Mouse (Mus musculus): Measurements from ENCODE around the gene Mipep. TPM values are rescaled to one million over a fixed set of nuclear protein-coding genes. Genes with fewer than 3 reads are reported as not detected.
A peak's percentile ranks its signal among the peaks of the same experiment; 100 is the strongest.

The Mipep gene
- polyA plus RNA-seq, 1 experiment from 2014 or later, result 21.3 TPM

- Histone ChIP-seq H3K9ac (replicated peaks; ENCODE audit: low read length) (no peak overlapping the region), H3K4me2 (ENCODE audit: low read length) (no peak overlapping the region), H3K9me3 (ENCODE audit: control insufficient read depth, low read length) (no peaks in the 10 kb centered on the region), H3K27me3 (ENCODE audit: control insufficient read depth, insufficient read depth, low read length) (no peaks in the 10 kb centered on the region), H3K4me3 (replicated peaks; ENCODE audit: low read depth, low read length) (no peak overlapping the region), H3K4me1 (ENCODE audit: control insufficient read depth, insufficient read depth, low read length) (peaks cover 21% of the 10 kb centered on the region), H3K27ac (replicated peaks; ENCODE audit: low read depth, low read length) (no peak overlapping the region), H3K36me3 (ENCODE audit: control insufficient read depth, insufficient read depth, low read length) (peaks cover 1% of the 10 kb centered on the region; the same call in 1 of the 2 replicates)
- ATAC-seq (ENCODE audit: low FRiP score, low TSS enrichment) (no peak), DNase-seq (no peak)
- WGBS, result 88% methylated on average over 5 of the region's 5 CpGs
Observed at GRCm38 (mm10) chr14:60740507-60740906, 43.9 kb upstream of the Mipep start.

- H3K9ac ChIP-seq (replicated peaks; ENCODE audit: low read length), result no peak overlapping the region
- H3K27ac ChIP-seq (replicated peaks; ENCODE audit: low read depth, low read length), result 0 out of 2 replicates have a peak overlapping the region, but pooled peaks have one; percentile 20
- H3K4me1 ChIP-seq (ENCODE audit: control insufficient read depth, insufficient read depth, low read length), result peaks cover 21% of the 10 kb centered on the region
- no peak overlapping the region for H3K4me3 ChIP-seq (replicated peaks; ENCODE audit: low read depth, low read length)
- ATAC-seq (ENCODE audit: low FRiP score, low TSS enrichment) (no peak), DNase-seq (no peak)
- peaks cover 6% of the 10 kb centered on the region; the same call in 1 of the 2 replicates for H3K36me3 ChIP-seq (ENCODE audit: control insufficient read depth, insufficient read depth, low read length)
- H3K9me3 ChIP-seq (ENCODE audit: control insufficient read depth, low read length), result no peaks in the 10 kb centered on the region
- WGBS, result 84% methylated on average over 8 of the region's 8 CpGs
- H3K27me3 ChIP-seq (ENCODE audit: control insufficient read depth, insufficient read depth, low read length), result no peaks in the 10 kb centered on the region
- H3K4me2 ChIP-seq (ENCODE audit: low read length), result no peak overlapping the region
Observed at GRCm38 (mm10) chr14:60741033-60741432, 43.3 kb upstream of the Mipep start.

- Histone ChIP-seq H3K27me3 (ENCODE audit: control insufficient read depth, insufficient read depth, low read length) (no peaks in the 10 kb centered on the region), H3K9ac (replicated peaks; ENCODE audit: low read length) (no peak overlapping the region), H3K9me3 (ENCODE audit: control insufficient read depth, low read length) (no peaks in the 10 kb centered on the region), H3K36me3 (ENCODE audit: control insufficient read depth, insufficient read depth, low read length) (peaks cover 11% of the 10 kb centered on the region; the same call in 1 of the 2 replicates), H3K27ac (replicated peaks; ENCODE audit: low read depth, low read length) (0 out of 2 replicates have a peak overlapping the region, but pooled peaks have one; percentile 20), H3K4me1 (ENCODE audit: control insufficient read depth, insufficient read depth, low read length) (peaks cover 16% of the 10 kb centered on the region), H3K4me3 (replicated peaks; ENCODE audit: low read depth, low read length) (no peak overlapping the region), H3K4me2 (ENCODE audit: low read length) (no peak overlapping the region)
- DNase-seq (peak; percentile 63), ATAC-seq (ENCODE audit: low FRiP score, low TSS enrichment) (no peak)
- 83% methylated on average over 6 of the region's 6 CpGs for WGBS
Observed at GRCm38 (mm10) chr14:60741490-60741981, 42.8 kb upstream of the Mipep start.

- ATAC-seq (ENCODE audit: low FRiP score, low TSS enrichment) (no peak), DNase-seq (no peak)
- Histone ChIP-seq H3K9me3 (ENCODE audit: control insufficient read depth, low read length) (no peaks in the 10 kb centered on the region), H3K9ac (replicated peaks; ENCODE audit: low read length) (no peak overlapping the region), H3K27ac (replicated peaks; ENCODE audit: low read depth, low read length) (no peak overlapping the region), H3K4me1 (ENCODE audit: control insufficient read depth, insufficient read depth, low read length) (0 out of 2 replicates have a peak, but pooled peaks cover 2% of the 10 kb centered on the region), H3K4me3 (replicated peaks; ENCODE audit: low read depth, low read length) (no peak overlapping the region), H3K27me3 (ENCODE audit: control insufficient read depth, insufficient read depth, low read length) (no peaks in the 10 kb centered on the region), H3K4me2 (ENCODE audit: low read length) (no peak overlapping the region), H3K36me3 (ENCODE audit: control insufficient read depth, insufficient read depth, low read length) (peaks cover 22% of the 10 kb centered on the region)
- 78% methylated on average over 9 of the region's 9 CpGs for WGBS
Observed at GRCm38 (mm10) chr14:60743681-60744080, 40.7 kb upstream of the Mipep start.

GRCm38 (mm10) chr14:60745201-60745600, 39.2 kb upstream of the Mipep start:
- Histone ChIP-seq H3K4me2 (ENCODE audit: low read length) (no peak overlapping the region), H3K4me1 (ENCODE audit: control insufficient read depth, insufficient read depth, low read length) (no peaks in the 10 kb centered on the region), H3K9me3 (ENCODE audit: control insufficient read depth, low read length) (no peaks in the 10 kb centered on the region), H3K4me3 (replicated peaks; ENCODE audit: low read depth, low read length) (no peak overlapping the region), H3K36me3 (ENCODE audit: control insufficient read depth, insufficient read depth, low read length) (peaks cover 29% of the 10 kb centered on the region), H3K9ac (replicated peaks; ENCODE audit: low read length) (no peak overlapping the region), H3K27ac (replicated peaks; ENCODE audit: low read depth, low read length) (no peak overlapping the region), H3K27me3 (ENCODE audit: control insufficient read depth, insufficient read depth, low read length) (no peaks in the 10 kb centered on the region)
- no peak for DNase-seq
- ATAC-seq (ENCODE audit: low FRiP score, low TSS enrichment), result no peak
- 92% methylated on average over 6 of the region's 6 CpGs for WGBS

GRCm38 (mm10) chr14:60746141-60746540, 38.2 kb upstream of the Mipep start:
- Histone ChIP-seq H3K4me3 (replicated peaks; ENCODE audit: low read depth, low read length) (no peak overlapping the region), H3K9me3 (ENCODE audit: control insufficient read depth, low read length) (no peaks in the 10 kb centered on the region), H3K4me2 (ENCODE audit: low read length) (no peak overlapping the region), H3K9ac (replicated peaks; ENCODE audit: low read length) (no peak overlapping the region), H3K27me3 (ENCODE audit: control insufficient read depth, insufficient read depth, low read length) (no peaks in the 10 kb centered on the region), H3K4me1 (ENCODE audit: control insufficient read depth, insufficient read depth, low read length) (no peaks in the 10 kb centered on the region), H3K36me3 (ENCODE audit: control insufficient read depth, insufficient read depth, low read length) (peaks cover 29% of the 10 kb centered on the region), H3K27ac (replicated peaks; ENCODE audit: low read depth, low read length) (no peak overlapping the region)
- DNase-seq (no peak), ATAC-seq (ENCODE audit: low FRiP score, low TSS enrichment) (no peak)
- 97% methylated on average over 10 of the region's 10 CpGs for whole genome bisulfite sequencing

GRCm38 (mm10) chr14:60747154-60747870, 37.1 kb upstream of the Mipep start:
- H3K4me2 ChIP-seq (ENCODE audit: low read length), result no peak overlapping the region
- H3K27ac ChIP-seq (replicated peaks; ENCODE audit: low read depth, low read length), result no peak overlapping the region
- ATAC-seq (ENCODE audit: low FRiP score, low TSS enrichment), result no peak
- WGBS, result 92% methylated on average over 21 of the region's 21 CpGs
- no peaks in the 10 kb centered on the region for H3K27me3 ChIP-seq (ENCODE audit: control insufficient read depth, insufficient read depth, low read length)
- no peak overlapping the region for H3K4me3 ChIP-seq (replicated peaks; ENCODE audit: low read depth, low read length)
- peaks cover 29% of the 10 kb centered on the region for H3K36me3 ChIP-seq (ENCODE audit: control insufficient read depth, insufficient read depth, low read length)
- no peaks in the 10 kb centered on the region for H3K9me3 ChIP-seq (ENCODE audit: control insufficient read depth, low read length)
- no peak overlapping the region for H3K9ac ChIP-seq (replicated peaks; ENCODE audit: low read length)
- no peak for DNase-seq
- H3K4me1 ChIP-seq (ENCODE audit: control insufficient read depth, insufficient read depth, low read length), result no peaks in the 10 kb centered on the region

GRCm38 (mm10) chr14:60749880-60750279, 34.5 kb upstream of the Mipep start:
- Histone ChIP-seq H3K27ac (replicated peaks; ENCODE audit: low read depth, low read length) (no peak overlapping the region), H3K9ac (replicated peaks; ENCODE audit: low read length) (no peak overlapping the region), H3K4me3 (replicated peaks; ENCODE audit: low read depth, low read length) (no peak overlapping the region), H3K27me3 (ENCODE audit: control insufficient read depth, insufficient read depth, low read length) (no peaks in the 10 kb centered on the region), H3K4me1 (ENCODE audit: control insufficient read depth, insufficient read depth, low read length) (no peaks in the 10 kb centered on the region), H3K4me2 (ENCODE audit: low read length) (no peak overlapping the region), H3K9me3 (ENCODE audit: control insufficient read depth, low read length) (no peaks in the 10 kb centered on the region), H3K36me3 (ENCODE audit: control insufficient read depth, insufficient read depth, low read length) (peaks cover 43% of the 10 kb centered on the region)
- DNase-seq (no peak), ATAC-seq (ENCODE audit: low FRiP score, low TSS enrichment) (no peak)
- WGBS, result 96% methylated on average over 12 of the region's 12 CpGs

GRCm38 (mm10) chr14:60751581-60751980, 32.8 kb upstream of the Mipep start:
- WGBS, result 96% methylated on average over 16 of the region's 16 CpGs
- H3K36me3 ChIP-seq (ENCODE audit: control insufficient read depth, insufficient read depth, low read length), result peaks cover 45% of the 10 kb centered on the region

More at GRCm38 (mm10) chr14:60751581-60751980, 32.8 kb upstream of the Mipep start:
- Histone ChIP-seq H3K9me3 (ENCODE audit: control insufficient read depth, low read length) (no peaks in the 10 kb centered on the region), H3K9ac (replicated peaks; ENCODE audit: low read length) (no peak overlapping the region), H3K4me3 (replicated peaks; ENCODE audit: low read depth, low read length) (no peak overlapping the region), H3K27ac (replicated peaks; ENCODE audit: low read depth, low read length) (no peak overlapping the region), H3K4me1 (ENCODE audit: control insufficient read depth, insufficient read depth, low read length) (no peaks in the 10 kb centered on the region), H3K27me3 (ENCODE audit: control insufficient read depth, insufficient read depth, low read length) (no peaks in the 10 kb centered on the region), H3K4me2 (ENCODE audit: low read length) (no peak overlapping the region)
- DNase-seq, result no peak
- ATAC-seq (ENCODE audit: low FRiP score, low TSS enrichment), result no peak

All from midbrain, embryonic 14.5 days (tissue).